Mouse (Mus musculus) midbrain, embryonic 11.5 days (tissue): ENCODE data around the gene Foxa3. TPM values are rescaled to one million over a fixed set of nuclear protein-coding genes. Genes with fewer than 3 reads are reported as not detected.

Experiments
- ATAC-seq: fragments of 200-750 bp; cut with Nextera tagmentation; 2 replicates; pipeline ENCODE4 v1.8.0; 2017; ENCODE audit warnings: moderate TSS enrichment, moderate library complexity; ENCODE audit not compliant: low FRiP score
- DNase-seq: peaks from one replicate; pipeline ENCODE4 v3.0.0; 2015; ENCODE audit warnings: low spot score; ENCODE audit errors: missing footprints
- H3K27ac ChIP-seq: fragments of 300-500 bp; sonication (generic); 2 replicates; pipeline ENCODE4 v1.5.1; 2014; ENCODE audit warnings: low read depth, low read length
- H3K27me3 ChIP-seq: fragments of 300-500 bp; sonication (generic); 2 replicates; pipeline ENCODE4 v1.6.1; 2014; ENCODE audit warnings: mild to moderate bottlenecking, low read length, moderate library complexity, mixed read lengths; ENCODE audit not compliant: control insufficient read depth, insufficient read depth
- H3K36me3 ChIP-seq: fragments of 300-500 bp; sonication (generic); 2 replicates; pipeline ENCODE4 v1.6.1; 2014; ENCODE audit warnings: mild to moderate bottlenecking, low read length, moderate library complexity, mixed read lengths; ENCODE audit not compliant: control insufficient read depth, insufficient read depth
- H3K4me1 ChIP-seq: fragments of 300-500 bp; sonication (generic); 2 replicates; pipeline ENCODE4 v1.6.1; 2014; ENCODE audit warnings: low read length; ENCODE audit not compliant: control insufficient read depth, insufficient read depth
- H3K4me2 ChIP-seq: fragments of 300-500 bp; sonication (generic); 2 replicates; pipeline ENCODE4 v1.6.1; 2014; ENCODE audit warnings: mild to moderate bottlenecking, moderate library complexity
- H3K4me3 ChIP-seq: fragments of 300-500 bp; sonication (generic); 2 replicates; pipeline ENCODE4 v1.5.1; 2014; ENCODE audit warnings: low read depth, low read length
- H3K9ac ChIP-seq: fragments of 300-500 bp; sonication (generic); 2 replicates; pipeline ENCODE4 v1.6.1; 2014; ENCODE audit warnings: low read length
- H3K9me3 ChIP-seq: fragments of 300-500 bp; sonication (generic); 2 replicates; pipeline ENCODE4 v1.6.1; 2016; ENCODE audit warnings: low read length; ENCODE audit not compliant: control insufficient read depth
- WGBS: fragments of 180-500 bp; shearing (Covaris S2); extraction: QIAGEN DNeasy Blood & Tissue Kit; methylation state at CpG from one replicate; pipeline ENCODE4 v1.1.7; 2014; 5-methylcytosine and 5-hydroxymethylcytosine counted together
- polyA plus RNA-seq: library from polyadenylated mRNA; unstranded; fragments of >200 nt; fragmentation: Nextera tagmentation; extraction: Ambion mirVana; gene quantifications from 2 replicates; pipeline ENCODE4 v1.2.1, GENCODE M21; 2014

Gene Foxa3
- polyA plus RNA-seq, 1 experiment from 2014 or later: not detected

GRCm38 (mm10) chr7:19005417-19006121 is 17.8 kb downstream of the Foxa3 start:
- H3K4me2 ChIP-seq: peak overlapping the region; percentile 99
- H3K4me1 ChIP-seq: peaks cover 29% of the 10 kb centered on the region
- H3K4me3 ChIP-seq: peak overlapping the region; percentile 89
- no peak overlapping the region for H3K9ac ChIP-seq
- WGBS: 83% methylated on average over 34 of the region's 34 CpGs
- no peak for DNase-seq
- peaks cover 10% of the 10 kb centered on the region; the same call in 1 of the 2 replicates for H3K36me3 ChIP-seq
- H3K9me3 ChIP-seq: no peaks in the 10 kb centered on the region
- H3K27ac ChIP-seq: no peak overlapping the region
- ATAC-seq: no peak
- no peaks in the 10 kb centered on the region for H3K27me3 ChIP-seq

GRCm38 (mm10) chr7:19004631-19005079 is 18.7 kb downstream of the Foxa3 start:
- Histone ChIP-seq H3K9me3 (no peaks in the 10 kb centered on the region), H3K4me1 (peaks cover 29% of the 10 kb centered on the region), H3K27ac (no peak overlapping the region), H3K9ac (peak overlapping the region; percentile 89), H3K4me2 (peak overlapping the region; percentile 99), H3K4me3 (peak overlapping the region; percentile 89), H3K27me3 (no peaks in the 10 kb centered on the region), H3K36me3 (peaks cover 10% of the 10 kb centered on the region; the same call in 1 of the 2 replicates)
- WGBS: 9% methylated on average over 29 of the region's 34 CpGs
- ATAC-seq (no peak; the same call in 1 of the 2 replicates), DNase-seq (peak; percentile 93)

GRCm38 (mm10) chr7:19003902-19004630 is 19.3 kb downstream of the Foxa3 start, which contains the start of gene Irf2bp1:
Gene Irf2bp1 (plus strand): TSS chr7:19004044.
- ATAC-seq (peak; percentile 74), DNase-seq (peak; percentile 99)
- peak within 1 kb of the TSS; percentile 89 for H3K9ac ChIP-seq
- H3K4me1 ChIP-seq: peaks cover 30% of the 10 kb centered on the region
- peak within 1 kb of the TSS; percentile 99 for H3K4me2 ChIP-seq
- no peaks in the 10 kb centered on the region for H3K27me3 ChIP-seq
- no peaks in the 10 kb centered on the region for H3K9me3 ChIP-seq
- H3K36me3 ChIP-seq: peaks cover 10% of the 10 kb centered on the region; the same call in 1 of the 2 replicates
- 1% methylated on average over 85 of the region's 90 CpGs for WGBS
- peak within 1 kb of the TSS; percentile 87 for H3K27ac ChIP-seq
- H3K4me3 ChIP-seq: peak within 1 kb of the TSS; percentile 89

- ATAC-seq: peak; percentile 60
- H3K9ac ChIP-seq: peak overlapping the region; percentile 79
- peaks cover 32% of the 10 kb centered on the region for H3K4me1 ChIP-seq
- peak overlapping the region; percentile 60 for H3K4me2 ChIP-seq
- peak overlapping the region; percentile 33 for H3K4me3 ChIP-seq
- peaks cover 10% of the 10 kb centered on the region; the same call in 1 of the 2 replicates for H3K36me3 ChIP-seq
- no peaks in the 10 kb centered on the region for H3K9me3 ChIP-seq
- no peaks in the 10 kb centered on the region for H3K27me3 ChIP-seq
- 2% methylated on average over 17 of the region's 17 CpGs for WGBS
- H3K27ac ChIP-seq: no peak overlapping the region
- peak; percentile 98 for DNase-seq
These were observed 20.4 kb downstream of the Foxa3 start for GRCm38 (mm10) chr7:19002848-19003498.

GRCm38 (mm10) chr7:19002115-19002514 is 21.2 kb downstream of the Foxa3 start:
- no peaks in the 10 kb centered on the region for H3K9me3 ChIP-seq
- DNase-seq (no peak), ATAC-seq (no peak)
- H3K4me1 ChIP-seq: peaks cover 32% of the 10 kb centered on the region
- H3K27ac ChIP-seq: no peak overlapping the region
- peaks cover 10% of the 10 kb centered on the region; the same call in 1 of the 2 replicates for H3K36me3 ChIP-seq
- peak overlapping the region; percentile 33 for H3K4me3 ChIP-seq
- 49% methylated on average over 4 of the region's 4 CpGs for WGBS
- no peaks in the 10 kb centered on the region for H3K27me3 ChIP-seq
- peak overlapping the region; percentile 79 for H3K9ac ChIP-seq
- H3K4me2 ChIP-seq: peak overlapping the region; percentile 60

- H3K9me3 ChIP-seq: no peaks in the 10 kb centered on the region
- DNase-seq (no peak), ATAC-seq (no peak)
- H3K36me3 ChIP-seq: peaks cover 10% of the 10 kb centered on the region; the same call in 1 of the 2 replicates
- no peak overlapping the region for H3K4me2 ChIP-seq
- peaks cover 32% of the 10 kb centered on the region for H3K4me1 ChIP-seq
- H3K4me3 ChIP-seq: no peak overlapping the region
- 73% methylated on average over 3 of the region's 3 CpGs for WGBS
- H3K9ac ChIP-seq: no peak overlapping the region
- H3K27ac ChIP-seq: no peak overlapping the region
- no peaks in the 10 kb centered on the region for H3K27me3 ChIP-seq
These were observed 21.6 kb downstream of the Foxa3 start for GRCm38 (mm10) chr7:19001807-19002085.

- no peak for DNase-seq
- H3K9me3 ChIP-seq: no peaks in the 10 kb centered on the region
These were observed 22.1 kb downstream of the Foxa3 start for GRCm38 (mm10) chr7:19001066-19001806.

GRCm38 (mm10) chr7:19000421-19000820 is 22.9 kb downstream of the Foxa3 start:
- Histone ChIP-seq H3K4me1 (peaks cover 21% of the 10 kb centered on the region), H3K27me3 (no peaks in the 10 kb centered on the region), H3K4me3 (peak overlapping the region; percentile 22), H3K36me3 (peaks cover 3% of the 10 kb centered on the region; the same call in 1 of the 2 replicates), H3K27ac (no peak overlapping the region), H3K9ac (peak overlapping the region; percentile 51; the same call in 1 of the 2 replicates), H3K4me2 (peak overlapping the region; percentile 38), H3K9me3 (no peaks in the 10 kb centered on the region)
- ATAC-seq (no peak), DNase-seq (no peak)
- WGBS: 56% methylated on average over 10 of the region's 10 CpGs

More at GRCm38 (mm10) chr7:19001066-19001806, 22.1 kb downstream of the Foxa3 start:
- Histone ChIP-seq H3K4me2 (peak overlapping the region; percentile 38), H3K4me1 (peaks cover 29% of the 10 kb centered on the region), H3K36me3 (peaks cover 10% of the 10 kb centered on the region; the same call in 1 of the 2 replicates), H3K9ac (peak overlapping the region; percentile 51; the same call in 1 of the 2 replicates), H3K27ac (no peak overlapping the region), H3K4me3 (peak overlapping the region; percentile 22), H3K27me3 (no peaks in the 10 kb centered on the region)
- WGBS: 36% methylated on average over 18 of the region's 18 CpGs
- no peak for ATAC-seq
